Mouse (Mus musculus) CH12.LX (cell line): ENCODE measurements around the gene Rai14.

Experiments used
- CHD1 ChIP-seq: IDR thresholded peaks from 2 replicates; pipeline ENCODE4 v1.6.1; 2012; ENCODE audit warnings: low read depth, low read length, improper control_type of control experiment, inconsistent platforms
- CHD2 ChIP-seq: IDR thresholded peaks from 2 replicates; pipeline ENCODE4 v1.6.1; 2011; ENCODE audit warnings: low read length, improper control_type of control experiment
- CTCF ChIP-seq, 2 experiments: IDR thresholded peaks in 1 of 2; conservative IDR thresholded peaks in 1 of 2; 2 replicates each; pipeline ENCODE4 v1.5.1; 2011 to 2012; ENCODE audit warnings: low read depth in 2 of 2, low read length in 2 of 2, improper control_type of control experiment in 1 of 2, inconsistent platforms in 1 of 2, mild to moderate bottlenecking in 1 of 2, moderate library complexity in 1 of 2
- GABPA ChIP-seq: IDR thresholded peaks from 2 replicates; pipeline ENCODE4 v1.6.1; 2012; ENCODE audit warnings: low read depth, low read length, improper control_type of control experiment, inconsistent platforms; ENCODE audit not compliant: insufficient replicate concordance
- HCFC1 ChIP-seq: IDR thresholded peaks from 2 replicates; pipeline ENCODE4 v1.6.1; 2012; ENCODE audit warnings: low read depth, mild to moderate bottlenecking, inconsistent platforms, low read length, improper control_type of control experiment
- IRF4 ChIP-seq: IDR thresholded peaks from 2 replicates; pipeline ENCODE4 v1.6.1; 2014; ENCODE audit warnings: low read depth, mild to moderate bottlenecking, inconsistent platforms, low read length, improper control_type of control experiment
- MAZ ChIP-seq: IDR thresholded peaks from 2 replicates; pipeline ENCODE4 v1.6.1; 2012; ENCODE audit warnings: low read depth, mild to moderate bottlenecking, inconsistent platforms, low read length, improper control_type of control experiment, moderate library complexity
- POLR2A ChIP-seq: IDR thresholded peaks from 2 replicates; pipeline ENCODE4 v1.6.1; 2011; ENCODE audit warnings: low read depth, mild to moderate bottlenecking, improper control_type of control experiment, low read length
- SIN3A ChIP-seq: IDR thresholded peaks from 2 replicates; pipeline ENCODE4 v1.6.1; 2012; ENCODE audit warnings: low read length, improper control_type of control experiment, inconsistent platforms
- UBTF ChIP-seq: IDR thresholded peaks from 2 replicates; pipeline ENCODE4 v1.6.1; 2012; ENCODE audit warnings: low read depth, mild to moderate bottlenecking, inconsistent platforms, low read length, improper control_type of control experiment, moderate library complexity
- ZC3H11A ChIP-seq: IDR thresholded peaks from 2 replicates; pipeline ENCODE4 v1.6.1; 2012; ENCODE audit warnings: low read depth, mild to moderate bottlenecking, inconsistent platforms, low read length, improper control_type of control experiment

- no peak for TF ChIP-seq MAZ
- peak; percentile 48 to 49; a peak in 3 of 4 replicates for TF ChIP-seq CTCF (conservative IDR thresholded peaks at IDR 0.05 in 1 of 2, IDR thresholded peaks at IDR 0.05 in 1 of 2; ENCODE audit: low read depth in 2 of 2, low read length in 2 of 2)
- no peak for TF ChIP-seq UBTF
- TF ChIP-seq CHD1: no peak
- TF ChIP-seq CHD2: no peak
- no peak for TF ChIP-seq ZC3H11A
- TF ChIP-seq SIN3A: no peak
- TF ChIP-seq POLR2A: no peak
- no peak for TF ChIP-seq IRF4
- no peak for TF ChIP-seq GABPA
- TF ChIP-seq HCFC1: no peak
Observed at GRCm38 (mm10) chr15:10708591-10709272, 5.7 kb downstream of the Rai14 start.
